Mouse (Mus musculus): ENCODE results near the gene Agap2. TPM values are rescaled to one million over a fixed set of nuclear protein-coding genes. Genes with fewer than 3 reads are reported as not detected.
A peak's percentile ranks its signal among the peaks of the same experiment; 100 is the strongest.
"Not testable (repeated sequence)": the region's sequence is repeated elsewhere in the genome, so short reads cannot be mapped to it uniquely, and the experiment has no call there.

Agap2 gene
- polyA plus RNA-seq, 1 experiment from 2014 or later = 4.0 TPM

DNA sequence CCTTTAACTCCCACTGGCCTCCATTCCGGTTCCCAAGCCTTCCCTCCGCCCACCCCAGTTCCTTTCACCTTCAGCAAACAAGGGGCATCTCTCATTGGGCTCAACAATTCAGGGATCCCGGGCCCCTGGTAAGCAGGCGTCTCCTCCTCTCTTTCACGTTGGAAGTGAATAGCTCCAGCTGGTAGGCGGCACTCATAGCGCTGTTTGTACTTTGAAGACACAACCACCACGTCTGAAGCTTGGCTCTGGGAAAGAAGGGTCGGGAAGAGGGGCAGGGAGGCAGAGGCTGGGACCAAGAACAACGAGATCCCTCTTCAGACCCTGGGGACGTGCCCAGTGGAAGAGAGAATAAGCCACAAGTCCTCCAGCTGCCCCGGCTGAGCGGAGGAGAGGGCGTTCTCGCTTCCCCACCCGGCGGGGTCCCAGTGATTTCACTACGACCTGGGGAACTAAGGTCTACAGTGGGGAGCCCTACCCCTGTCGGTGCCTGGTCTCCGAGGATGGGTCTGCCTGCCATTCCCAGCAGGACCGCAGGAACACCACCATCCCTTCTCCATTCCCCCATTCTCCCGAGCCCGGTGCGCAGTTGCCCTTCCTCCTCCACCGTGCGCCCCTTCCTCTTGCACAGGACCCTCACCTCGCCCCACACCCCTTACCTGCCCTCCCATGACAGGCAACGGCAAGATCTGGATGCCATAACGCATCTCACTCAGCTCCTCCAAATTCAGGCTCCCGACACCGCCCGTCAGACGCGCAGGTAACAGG is 45.4 kb downstream of the Agap2 start:
- peaks cover 31% of the 10 kb centered on the region for H3K36me3 ChIP-seq

GRCm38 (mm10) chr10:127121066-127121477 is 46.0 kb downstream of the Agap2 start, which contains the start of gene Os9:
TSS of gene Os9 (minus strand) at chr10:127121131.
- no peaks in the 10 kb centered on the region for H3K9me3 ChIP-seq
- H3K9ac ChIP-seq = peak within 1 kb of the TSS; percentile 75
- no peaks in the 10 kb centered on the region for H3K27me3 ChIP-seq
- H3K4me2 ChIP-seq = peak within 1 kb of the TSS; percentile 95
- WGBS = under 1% methylated on average over 19 of the region's 19 CpGs
- ATAC-seq (ENCODE audit: low FRiP score, low read depth) = peak; percentile 96
- peaks cover 34% of the 10 kb centered on the region for H3K4me1 ChIP-seq (replicated peaks)
- H3K4me3 ChIP-seq = peak within 1 kb of the TSS; percentile 78
- H3K27ac ChIP-seq (replicated peaks) = peak within 1 kb of the TSS; percentile 86
- H3K36me3 ChIP-seq = peaks cover 26% of the 10 kb centered on the region

More for the DNA sequence above, 45.4 kb downstream of the Agap2 start:
- H3K9ac ChIP-seq = peak overlapping the region; percentile 75
- H3K27ac ChIP-seq (replicated peaks) = peak overlapping the region; percentile 66
- 1% methylated on average over 34 of the region's 34 CpGs for WGBS
- ATAC-seq (ENCODE audit: low FRiP score, low read depth) = peak; percentile 60
- H3K4me1 ChIP-seq (replicated peaks) = peaks cover 34% of the 10 kb centered on the region
- peak overlapping the region; percentile 95 for H3K4me2 ChIP-seq
- H3K27me3 ChIP-seq = no peaks in the 10 kb centered on the region
- peak overlapping the region; percentile 78 for H3K4me3 ChIP-seq
- no peaks in the 10 kb centered on the region for H3K9me3 ChIP-seq

DNA sequence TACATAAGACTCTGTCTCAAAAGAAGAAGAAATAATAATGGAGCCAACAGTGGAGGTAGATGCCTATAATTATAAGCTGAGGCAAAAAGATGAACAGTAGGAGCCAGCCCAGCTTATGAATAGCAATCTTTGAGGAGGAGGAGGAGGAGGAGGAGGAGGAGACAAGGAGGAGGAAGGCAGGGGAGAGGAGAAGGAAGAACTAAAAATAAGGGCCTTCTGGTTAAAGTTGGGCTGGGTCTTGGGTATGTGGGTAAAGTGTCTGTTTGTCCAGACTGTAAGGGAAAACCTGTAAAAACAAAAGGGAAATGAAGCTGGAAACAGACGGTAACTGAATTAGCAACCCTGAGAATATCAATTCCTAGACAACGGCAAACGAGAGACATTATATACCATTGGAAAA is 46.9 kb downstream of the Agap2 start:
- peaks cover 34% of the 10 kb centered on the region for H3K4me1 ChIP-seq (replicated peaks)
- no peak for ATAC-seq (ENCODE audit: low FRiP score, low read depth)
- H3K27ac ChIP-seq (replicated peaks) = peak overlapping the region; percentile 86
- 77% methylated on average over 3 of the region's 3 CpGs for WGBS
- H3K27me3 ChIP-seq = no peaks in the 10 kb centered on the region
- peak overlapping the region; percentile 78 for H3K4me3 ChIP-seq
- H3K4me2 ChIP-seq = peak overlapping the region; percentile 53
- peaks cover 20% of the 10 kb centered on the region for H3K36me3 ChIP-seq
- no peaks in the 10 kb centered on the region for H3K9me3 ChIP-seq
- peak overlapping the region; percentile 51; the same call in 1 of the 2 replicates for H3K9ac ChIP-seq

DNA sequence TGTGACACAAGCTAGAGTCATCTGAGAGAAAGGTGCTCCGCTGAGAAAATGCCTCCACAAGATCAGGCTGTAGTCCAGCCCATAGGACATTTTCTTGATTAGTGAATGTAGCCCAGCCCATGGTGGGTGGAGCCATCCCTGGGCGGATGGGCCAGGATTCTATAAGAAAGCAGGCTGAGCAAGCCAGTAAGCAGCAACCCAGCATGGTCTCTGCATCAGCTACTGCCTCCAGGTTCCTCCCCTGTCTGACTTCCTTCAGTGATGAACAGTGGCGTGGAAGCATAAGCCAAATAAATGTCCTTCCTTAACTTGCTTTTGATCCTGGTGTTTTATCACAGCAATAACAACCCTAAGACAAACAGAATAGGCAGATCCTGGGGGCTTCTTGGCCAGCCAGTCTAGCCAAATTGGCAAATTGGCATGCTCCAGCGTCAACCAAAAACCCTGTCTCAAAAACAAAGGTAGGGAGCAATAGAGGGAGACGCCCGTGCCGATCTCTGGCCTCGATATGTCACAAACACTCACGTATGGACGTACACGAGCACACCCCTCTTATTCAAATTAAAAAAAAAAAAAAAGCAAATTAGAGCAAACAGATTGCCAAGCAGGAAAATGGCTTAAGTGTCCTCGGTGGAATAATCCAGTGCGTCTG is 47.8 kb downstream of the Agap2 start:
- no peaks in the 10 kb centered on the region for H3K9me3 ChIP-seq
- H3K27ac ChIP-seq (replicated peaks) = peak overlapping the region; percentile 86
- peak overlapping the region; percentile 30 for H3K9ac ChIP-seq
- peak; percentile 36; the same call in 1 of the 2 replicates for ATAC-seq (ENCODE audit: low FRiP score, low read depth)
- H3K4me3 ChIP-seq = peak overlapping the region; percentile 78
- no peaks in the 10 kb centered on the region for H3K27me3 ChIP-seq
- 6% methylated on average over 13 of the region's 13 CpGs for WGBS
- H3K4me1 ChIP-seq (replicated peaks) = peaks cover 34% of the 10 kb centered on the region
- peak overlapping the region; percentile 53 for H3K4me2 ChIP-seq
- H3K36me3 ChIP-seq = peaks cover 14% of the 10 kb centered on the region

DNA sequence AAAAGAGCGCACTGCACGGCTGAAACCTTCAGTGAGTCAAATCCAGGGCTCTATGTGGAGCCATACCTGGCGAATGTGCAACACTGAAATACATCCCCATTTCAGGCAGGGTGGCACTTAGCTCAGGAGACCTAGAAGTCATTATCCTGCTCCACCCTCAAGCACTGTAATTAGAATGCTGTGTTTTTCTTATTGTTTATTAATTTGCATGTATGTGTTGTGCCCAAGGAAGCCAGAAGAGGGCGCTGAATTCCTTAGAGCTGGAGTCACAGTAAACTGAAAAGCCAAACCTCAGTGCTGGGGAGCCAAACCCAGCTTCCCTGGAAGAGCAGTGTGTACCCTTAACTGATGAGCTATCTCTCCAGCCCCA is 48.3 kb downstream of the Agap2 start:
- peak; percentile 16; the same call in 1 of the 2 replicates for ATAC-seq (ENCODE audit: low FRiP score, low read depth)
- WGBS = 8% methylated on average over 4 of the region's 4 CpGs

DNA sequence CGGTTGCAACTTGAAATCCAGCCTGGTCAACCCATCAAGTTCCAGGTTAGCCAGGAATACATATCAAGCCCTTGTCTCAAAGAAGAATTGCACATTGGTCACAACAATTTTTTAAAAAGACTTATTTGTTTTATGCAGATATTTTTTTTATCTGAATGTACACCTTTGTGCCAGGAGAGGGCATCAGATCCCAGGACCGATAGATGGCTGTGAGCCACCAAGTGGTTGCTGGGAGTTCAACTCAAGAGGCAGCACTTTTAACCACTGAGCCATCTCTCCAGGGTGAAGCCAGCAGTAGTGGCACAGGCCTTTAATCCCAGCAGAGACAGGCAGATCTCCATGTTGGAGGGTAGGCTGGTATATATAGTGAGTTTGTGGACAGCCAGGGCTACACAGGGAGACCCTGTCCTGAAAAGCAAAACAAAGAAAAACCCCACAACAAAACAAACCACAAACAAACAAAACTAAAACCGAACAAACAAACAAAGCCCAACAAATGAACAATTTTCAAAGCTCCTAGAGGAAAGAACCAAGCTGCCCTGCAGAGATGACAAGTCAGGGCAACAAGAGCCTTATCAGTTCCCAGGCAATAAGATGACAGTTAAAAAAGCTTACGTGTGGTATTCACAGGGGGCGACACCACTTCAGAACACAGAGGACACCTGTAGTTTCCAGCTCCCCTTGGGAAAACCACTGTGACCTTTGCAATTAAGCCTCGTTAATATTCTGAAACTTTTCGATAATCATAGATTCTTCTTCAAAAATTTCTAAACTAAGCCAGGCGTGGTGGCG is 50.3 kb downstream of the Agap2 start:
- no peak overlapping the region for H3K27ac ChIP-seq (replicated peaks)
- H3K9me3 ChIP-seq = no peaks in the 10 kb centered on the region
- H3K9ac ChIP-seq = no peak overlapping the region
- ATAC-seq (ENCODE audit: low FRiP score, low read depth) = no peak
- 78% methylated on average over 9 of the region's 9 CpGs for whole genome bisulfite sequencing
- H3K27me3 ChIP-seq = no peaks in the 10 kb centered on the region
- H3K4me1 ChIP-seq (replicated peaks) = peaks cover 21% of the 10 kb centered on the region
- H3K36me3 ChIP-seq = no peaks in the 10 kb centered on the region
- H3K4me2 ChIP-seq = no peak overlapping the region
- H3K4me3 ChIP-seq = no peak overlapping the region

More for the DNA sequence above, 48.3 kb downstream of the Agap2 start:
- Histone ChIP-seq H3K4me1 (replicated peaks) (peaks cover 34% of the 10 kb centered on the region), H3K4me3 (peak overlapping the region; percentile 78), H3K27ac (replicated peaks) (peak overlapping the region; percentile 86), H3K27me3 (no peaks in the 10 kb centered on the region), H3K9ac (peak overlapping the region; percentile 30), H3K9me3 (no peaks in the 10 kb centered on the region), H3K36me3 (peaks cover 10% of the 10 kb centered on the region), H3K4me2 (peak overlapping the region; percentile 53)

DNA sequence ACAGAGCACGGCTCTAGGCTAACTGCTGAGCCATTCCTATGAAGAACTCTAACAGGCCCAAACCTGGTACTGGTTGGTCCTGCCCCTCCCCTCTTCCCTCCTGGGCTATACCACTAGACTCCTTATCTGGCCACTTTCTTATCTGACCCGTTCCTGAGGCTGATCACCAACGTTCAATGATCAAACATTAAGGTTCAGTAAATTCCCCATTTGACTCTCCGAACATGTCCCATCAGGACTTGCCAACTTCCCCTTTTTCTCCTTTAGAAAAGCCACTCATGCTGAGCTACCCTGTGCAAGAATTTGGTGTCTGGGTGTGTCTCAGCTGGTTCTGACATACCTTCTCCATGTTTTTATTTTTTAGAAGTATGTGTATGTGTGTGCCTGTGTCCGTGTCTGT is 51.5 kb downstream of the Agap2 start:
- no peaks in the 10 kb centered on the region for H3K9me3 ChIP-seq
- H3K4me3 ChIP-seq = no peak overlapping the region
- H3K9ac ChIP-seq = no peak overlapping the region
- H3K27ac ChIP-seq (replicated peaks) = no peak overlapping the region
- WGBS = 85% methylated on average over 5 of the region's 5 CpGs
- H3K36me3 ChIP-seq = no peaks in the 10 kb centered on the region
- H3K4me2 ChIP-seq = no peak overlapping the region
- no peak for ATAC-seq (ENCODE audit: low FRiP score, low read depth)
- H3K27me3 ChIP-seq = no peaks in the 10 kb centered on the region
- peaks cover 19% of the 10 kb centered on the region for H3K4me1 ChIP-seq (replicated peaks)

- ATAC-seq (ENCODE audit: low FRiP score, low read depth) = no peak
- H3K9me3 ChIP-seq = no peaks in the 10 kb centered on the region
- no peak overlapping the region for H3K4me2 ChIP-seq
- no peaks in the 10 kb centered on the region for H3K36me3 ChIP-seq
- peaks cover 6% of the 10 kb centered on the region for H3K4me1 ChIP-seq (replicated peaks)
- no peak overlapping the region for H3K27ac ChIP-seq (replicated peaks)
- 83% methylated on average over 7 of the region's 7 CpGs for WGBS
- no peak overlapping the region for H3K4me3 ChIP-seq
- no peak overlapping the region for H3K9ac ChIP-seq
- H3K27me3 ChIP-seq = no peaks in the 10 kb centered on the region
Measured at GRCm38 (mm10) chr10:127127711-127128279, 52.7 kb downstream of the Agap2 start.

DNA sequence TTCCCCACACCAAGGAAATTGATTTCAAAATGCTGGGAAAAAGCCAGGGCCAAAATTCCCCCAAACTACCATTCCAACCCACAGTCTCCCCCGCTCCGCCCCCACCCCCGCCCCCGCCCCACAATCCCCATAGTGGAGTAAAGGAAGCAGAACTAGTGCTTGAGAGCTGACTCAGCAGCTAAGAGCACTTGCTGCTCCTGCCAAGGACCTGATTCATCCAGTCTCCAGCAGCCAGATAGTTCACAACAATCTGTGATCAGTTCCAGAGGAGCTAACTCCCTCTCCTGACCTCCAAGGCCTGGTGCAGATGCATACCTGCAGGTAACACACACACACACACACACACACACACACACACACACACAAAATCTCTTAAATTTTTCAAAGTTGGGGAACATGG is 54.3 kb downstream of the Agap2 start:
- H3K27me3 ChIP-seq = no peaks in the 10 kb centered on the region
- 78% methylated on average over 4 of the region's 4 CpGs for WGBS

DNA sequence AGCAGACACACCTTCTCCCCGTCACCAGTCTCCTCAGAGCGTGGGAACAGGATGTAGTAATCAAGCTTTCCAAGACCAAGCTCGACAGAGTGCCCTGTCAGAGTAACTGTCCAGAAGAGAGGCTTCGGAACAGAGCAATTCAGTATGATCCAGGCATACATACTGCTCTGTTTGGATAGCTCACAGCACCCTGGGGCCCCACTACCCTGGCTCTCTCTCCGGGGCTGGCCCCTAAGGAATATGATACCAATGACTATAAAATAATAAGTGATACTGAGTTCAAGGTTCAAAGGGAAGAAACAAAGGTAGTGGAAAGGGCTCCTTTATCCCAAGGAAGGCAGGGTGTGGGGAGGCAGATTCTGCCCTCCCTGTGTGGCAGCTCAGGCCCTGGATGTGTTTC is 57.4 kb downstream of the Agap2 start:
- no peaks in the 10 kb centered on the region for H3K27me3 ChIP-seq
- H3K4me3 ChIP-seq = no peak overlapping the region
- H3K4me1 ChIP-seq (replicated peaks) = no peaks in the 10 kb centered on the region
- ATAC-seq (ENCODE audit: low FRiP score, low read depth) = no peak
- no peaks in the 10 kb centered on the region for H3K9me3 ChIP-seq
- no peaks in the 10 kb centered on the region for H3K36me3 ChIP-seq
- no peak overlapping the region for H3K27ac ChIP-seq (replicated peaks)
- no peak overlapping the region for H3K4me2 ChIP-seq
- H3K9ac ChIP-seq = no peak overlapping the region
- 76% methylated on average over 5 of the region's 5 CpGs for WGBS

More for the DNA sequence above, 54.3 kb downstream of the Agap2 start:
- Histone ChIP-seq H3K36me3 (no peaks in the 10 kb centered on the region), H3K9ac (no peak overlapping the region), H3K9me3 (no peaks in the 10 kb centered on the region), H3K4me3 (no peak overlapping the region), H3K4me1 (replicated peaks) (no peaks in the 10 kb centered on the region), H3K4me2 (no peak overlapping the region), H3K27ac (replicated peaks) (no peak overlapping the region)
- ATAC-seq (ENCODE audit: low FRiP score, low read depth) = no peak

DNA sequence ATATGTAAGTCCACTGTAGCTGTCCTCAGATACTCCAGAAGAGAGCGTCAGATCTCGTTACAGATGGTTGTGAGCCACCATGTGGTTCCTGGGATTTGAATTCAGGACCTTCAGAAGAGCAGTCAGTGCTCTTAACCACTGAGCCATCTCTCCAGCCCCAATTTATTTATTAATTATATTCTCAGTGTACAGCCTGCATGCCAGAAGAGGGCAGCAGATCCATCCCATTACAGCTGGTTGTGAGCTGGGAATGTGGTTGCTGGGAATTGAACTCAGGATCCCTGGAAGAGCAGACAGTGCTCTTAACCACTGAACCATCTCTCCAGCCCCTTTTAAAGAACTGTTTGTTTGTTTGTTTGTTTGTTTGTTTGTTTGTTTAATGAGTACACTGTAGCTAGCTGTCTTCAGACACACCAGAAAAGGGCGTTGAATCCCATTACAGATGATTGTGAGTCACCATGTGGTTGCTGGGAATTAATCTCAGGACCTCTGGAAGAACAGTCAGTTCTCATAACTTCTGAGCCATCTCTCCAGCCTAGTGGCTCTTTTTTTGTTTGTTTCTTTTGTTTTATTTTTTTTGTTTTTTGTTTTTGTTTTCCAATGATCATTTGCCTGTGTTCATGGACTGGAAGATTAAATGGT is 59.4 kb downstream of the Agap2 start:
- not testable (repeated sequence) for H3K4me1 ChIP-seq (replicated peaks); H3K4me3 ChIP-seq; H3K9ac ChIP-seq; H3K36me3 ChIP-seq; H3K4me2 ChIP-seq; H3K9me3 ChIP-seq; H3K27me3 ChIP-seq; H3K27ac ChIP-seq (replicated peaks); ATAC-seq (ENCODE audit: low FRiP score, low read depth)
- WGBS = 86% methylated on average over 3 of the region's 3 CpGs
